Comparison of ENCODE assay signal across 9 mouse cellular contexts in genomic region chr2:152470973-152471372, GRCm38 (mm10). TPM values are rescaled to one million over a fixed set of nuclear protein-coding genes. Genes with fewer than 3 reads are reported as not detected.
DNase-seq lines count a peak whose midpoint lies in the region; ATAC-seq and TF ChIP-seq lines count a peak whose summit lies in the region.
"Had no signal": no experiment of that assay in that cellular context is flagged by ENCODE, and none has a peak within 500 bp of the region (broad histone marks: within the 10 kb centered on the region; RNA-seq: fewer than 3 reads in every experiment).

No protein-coding gene starts in this region.

- 35% methylated on average over 7 of the region's 7 CpGs for WGBS in hindbrain, embryonic 14.5 days
- WGBS in hindbrain, embryonic 16.5 days = 36% methylated on average over 7 of the region's 7 CpGs

- H3K27me3 ChIP-seq in hindbrain, embryonic 14.5 days (ENCODE audit: control insufficient read depth, insufficient read depth, low read length) = no peaks in the 10 kb centered on the region
- H3K27me3 ChIP-seq in hindbrain, embryonic 16.5 days (replicated peaks; ENCODE audit: control insufficient read depth, insufficient read depth, low read length) = no peaks in the 10 kb centered on the region
- peaks cover 3% of the 10 kb centered on the region for H3K27me3 ChIP-seq in Patski

- CTCF ChIA-PET in Patski (lab: Charles Lee) = interaction anchor here (1.0 to 3.6 kb wide), 2 partner anchors 73 to 116 kb away, joined by 5 to 13 read pairs; no protein-coding TSS in a partner anchor

- no peaks in the 10 kb centered on the region for H3K9me3 ChIP-seq in hindbrain, embryonic 14.5 days (ENCODE audit: control insufficient read depth, low read length)
- no peaks in the 10 kb centered on the region for H3K9me3 ChIP-seq in hindbrain, embryonic 16.5 days (ENCODE audit: control insufficient read depth, low read length)

- peak; percentile 73 for TF ChIP-seq CTCF in Patski (IDR thresholded peaks at IDR 0.05)

- no peak overlapping the region for H3K4me3 ChIP-seq in hindbrain, embryonic 14.5 days (replicated peaks; ENCODE audit: low read length)
- H3K4me3 ChIP-seq in hindbrain, embryonic 16.5 days (ENCODE audit: low read length) = no peak overlapping the region
- H3K4me3 ChIP-seq: erythroblast, embryonic 14.5 days had no signal

- H3K27ac ChIP-seq in hindbrain, embryonic 14.5 days = no peak overlapping the region
- H3K27ac ChIP-seq in hindbrain, embryonic 16.5 days (ENCODE audit: low read depth, low read length) = no peak overlapping the region

- POLR2A ChIA-PET in Patski (lab: Charles Lee) = no interaction called here

- DNase-seq in hindbrain, embryonic 14.5 days (ENCODE audit: low spot score) = peak; percentile 81
- peak; percentile 21 for DNase-seq in CD4-positive helper T cell, adult 2 months (ENCODE audit: low read depth, low spot score)
- DNase-seq in Patski (ENCODE audit: low read depth, low spot score) = peak; percentile 24
- peak; percentile 79 for DNase-seq in embryo, embryonic 10.5 days (ENCODE audit: low spot score)
- peak; percentile 11 for DNase-seq in layer of hippocampus, adult 9-11 months
- DNase-seq in retina, adult 2 months (ENCODE audit: low read depth, low spot score) = peak; percentile 18

- ATAC-seq in hindbrain, embryonic 14.5 days (ENCODE audit: low FRiP score) = no peak
- no peak for ATAC-seq in hindbrain, embryonic 16.5 days
- ATAC-seq in Patski = no peak
- no peak for ATAC-seq in activated CD4-positive, CD25-positive, alpha-beta regulatory T cell, adult 4 months

- H3K9ac ChIP-seq in hindbrain, embryonic 14.5 days = no peak overlapping the region
- H3K9ac ChIP-seq in hindbrain, embryonic 16.5 days (ENCODE audit: low read depth, low read length) = no peak overlapping the region

- no peak overlapping the region for H3K4me2 ChIP-seq in hindbrain, embryonic 14.5 days (replicated peaks)
- no peak overlapping the region for H3K4me2 ChIP-seq in hindbrain, embryonic 16.5 days (ENCODE audit: low read length)

- H3K4me1 ChIP-seq in hindbrain, embryonic 14.5 days (replicated peaks; ENCODE audit: control insufficient read depth, insufficient read depth, low read length) = no peaks in the 10 kb centered on the region
- no peaks in the 10 kb centered on the region for H3K4me1 ChIP-seq in hindbrain, embryonic 16.5 days (ENCODE audit: control insufficient read depth, insufficient read depth, low read depth, low read length)

- H3K36me3 ChIP-seq in hindbrain, embryonic 14.5 days (replicated peaks; ENCODE audit: control insufficient read depth, insufficient read depth) = no peaks in the 10 kb centered on the region
- H3K36me3 ChIP-seq in hindbrain, embryonic 16.5 days (ENCODE audit: control insufficient read depth, insufficient read depth, low read length) = no peaks in the 10 kb centered on the region

- in situ Hi-C loops in Patski (cut with MboI; ENCODE audit: low pct_unique_long_range_greater_than_20kb) = no loop called here

RNA-seq across cellular contexts. Expression of gene Defb20, which starts 5.9 kb away (rescaled TPM):
- polyA plus RNA-seq in hindbrain, embryonic 14.5 days (2014; fragmentation: Nextera tagmentation; extraction: Ambion mirVana) = not detected in 2 replicates
- polyA plus RNA-seq in hindbrain, embryonic 16.5 days (2015; fragmentation: Nextera tagmentation; extraction: Ambion mirVana) = not detected in 2 replicates
- polyA plus RNA-seq in Patski (2021) = not detected
- polyA plus RNA-seq in activated CD4-positive, CD25-positive, alpha-beta regulatory T cell, adult 4 months (2017; shearing (Covaris generic)) = not detected
- polyA plus RNA-seq: erythroblast, embryonic 14.5 days had no signal

RNA-seq across cellular contexts. Expression of gene Defb23, which starts 6.6 kb away (rescaled TPM):
- not detected in 2 replicates for polyA plus RNA-seq in hindbrain, embryonic 14.5 days (2014; fragmentation: Nextera tagmentation; extraction: Ambion mirVana)
- not detected in 2 replicates for polyA plus RNA-seq in hindbrain, embryonic 16.5 days (2015; fragmentation: Nextera tagmentation; extraction: Ambion mirVana)
- not detected for polyA plus RNA-seq in Patski (2021)
- not detected for polyA plus RNA-seq in activated CD4-positive, CD25-positive, alpha-beta regulatory T cell, adult 4 months (2017; shearing (Covaris generic))
- polyA plus RNA-seq: erythroblast, embryonic 14.5 days had no signal

RNA-seq across cellular contexts. Expression of gene Defb22, which starts 19.0 kb away (rescaled TPM):
- not detected in 2 replicates for polyA plus RNA-seq in hindbrain, embryonic 14.5 days (2014; fragmentation: Nextera tagmentation; extraction: Ambion mirVana)
- polyA plus RNA-seq in hindbrain, embryonic 16.5 days (2015; fragmentation: Nextera tagmentation; extraction: Ambion mirVana) = not detected in 2 replicates
- not detected for polyA plus RNA-seq in Patski (2021)
- polyA plus RNA-seq in activated CD4-positive, CD25-positive, alpha-beta regulatory T cell, adult 4 months (2017; shearing (Covaris generic)) = not detected
- polyA plus RNA-seq: erythroblast, embryonic 14.5 days had no signal

RNA-seq across cellular contexts. Expression of gene Defb26, which starts 40.5 kb away (rescaled TPM):
- polyA plus RNA-seq in hindbrain, embryonic 14.5 days (2014; fragmentation: Nextera tagmentation; extraction: Ambion mirVana) = not detected in 2 replicates
- not detected in 2 replicates for polyA plus RNA-seq in hindbrain, embryonic 16.5 days (2015; fragmentation: Nextera tagmentation; extraction: Ambion mirVana)
- not detected for polyA plus RNA-seq in Patski (2021)
- not detected for polyA plus RNA-seq in activated CD4-positive, CD25-positive, alpha-beta regulatory T cell, adult 4 months (2017; shearing (Covaris generic))
- polyA plus RNA-seq: erythroblast, embryonic 14.5 days had no signal

RNA-seq across cellular contexts. Expression of gene Defb28, which starts 47.1 kb away (rescaled TPM):
- not detected in 2 replicates for polyA plus RNA-seq in hindbrain, embryonic 14.5 days (2014; fragmentation: Nextera tagmentation; extraction: Ambion mirVana)
- not detected in 2 replicates for polyA plus RNA-seq in hindbrain, embryonic 16.5 days (2015; fragmentation: Nextera tagmentation; extraction: Ambion mirVana)
- 0.22 TPM for polyA plus RNA-seq in Patski (2021)
- not detected for polyA plus RNA-seq in activated CD4-positive, CD25-positive, alpha-beta regulatory T cell, adult 4 months (2017; shearing (Covaris generic))
- polyA plus RNA-seq: erythroblast, embryonic 14.5 days had no signal

Comparison
In these comparisons a context has a peak if more than half of its experiments do, and no peak if none do; other contexts are left out.
1. DNase-seq: peak in every context shown above with its lines; median percentile 81 in hindbrain, embryonic 14.5 days; 79 in embryo, embryonic 10.5 days; 24 in Patski; 21 in CD4-positive helper T cell, adult 2 months; 18 in retina, adult 2 months; 11 in layer of hippocampus, adult 9-11 months.